Mouse (Mus musculus): ENCODE measurements at regions not wholly inside any gene's neighbourhood (a gene's known extent, or its start where the extent isn't known, plus 50 kb on each side); places are given as distances from the start of the nearest gene placed in this dataset.

GRCm38 (mm10) chr6:148608881-148609280, 164.7 kb upstream of the Tmtc1 start:
- Histone ChIP-seq H3K4me3 (ENCODE audit: low read depth, low read length) (no peak overlapping the region), H3K27ac (ENCODE audit: low read depth, low read length) (no peak overlapping the region), H3K9ac (ENCODE audit: low read depth, low read length) (no peak overlapping the region), H3K36me3 (ENCODE audit: control insufficient read depth, insufficient read depth, low read length) (no peaks in the 10 kb centered on the region), H3K9me3 (replicated peaks; ENCODE audit: control insufficient read depth, low read length) (no peaks in the 10 kb centered on the region), H3K4me2 (no peak overlapping the region), H3K4me1 (ENCODE audit: control insufficient read depth, insufficient read depth, low read length) (0 out of 2 replicates have a peak, but pooled peaks cover 2% of the 10 kb centered on the region), H3K27me3 (ENCODE audit: control insufficient read depth, insufficient read depth, low read length) (no peaks in the 10 kb centered on the region)
- ATAC-seq (replicated peaks; ENCODE audit: insufficient number of reproducible peaks, low FRiP score, low TSS enrichment), result no peak
- 79% methylated on average over 5 of the region's 5 CpGs for WGBS (ENCODE audit: insufficient replicate concordance)

- 81% methylated on average over 1 of the region's 1 CpGs for WGBS (ENCODE audit: insufficient replicate concordance)
- Histone ChIP-seq H3K36me3 (ENCODE audit: control insufficient read depth, insufficient read depth, low read length) (no peaks in the 10 kb centered on the region), H3K4me1 (ENCODE audit: control insufficient read depth, insufficient read depth, low read length) (0 out of 2 replicates have a peak, but pooled peaks cover 7% of the 10 kb centered on the region), H3K27me3 (ENCODE audit: control insufficient read depth, insufficient read depth, low read length) (no peaks in the 10 kb centered on the region), H3K4me3 (ENCODE audit: low read depth, low read length) (no peak overlapping the region), H3K9me3 (replicated peaks; ENCODE audit: control insufficient read depth, low read length) (no peaks in the 10 kb centered on the region), H3K4me2 (no peak overlapping the region), H3K27ac (ENCODE audit: low read depth, low read length) (no peak overlapping the region), H3K9ac (ENCODE audit: low read depth, low read length) (no peak overlapping the region)
- no peak for ATAC-seq (replicated peaks; ENCODE audit: insufficient number of reproducible peaks, low FRiP score, low TSS enrichment)
Observed at GRCm38 (mm10) chr6:148605226-148605625, 161.0 kb upstream of the Tmtc1 start.

DNA sequence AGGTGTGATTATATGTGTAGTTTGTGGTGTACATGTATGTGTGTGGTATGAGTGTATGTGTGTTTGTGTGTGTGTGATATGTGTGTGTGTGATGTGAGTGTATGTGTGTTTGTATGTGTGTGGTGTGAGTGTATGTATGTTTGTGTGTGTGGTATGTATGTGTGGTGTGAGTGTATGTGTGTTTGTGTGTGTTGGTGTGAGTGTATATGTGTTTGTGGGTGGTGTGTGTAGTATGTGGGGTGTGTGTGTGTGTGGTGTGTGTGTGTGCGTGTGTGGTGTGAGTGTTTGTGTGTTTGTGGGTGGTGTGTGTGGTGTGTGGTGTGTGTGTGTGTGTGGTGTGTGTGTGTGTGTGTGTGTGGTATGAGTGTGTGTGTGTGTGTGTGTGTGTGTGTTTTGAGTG, 160.6 kb upstream of the Tmtc1 start:
- H3K27ac ChIP-seq (ENCODE audit: low read depth, low read length), result no peak overlapping the region
- no peak overlapping the region for H3K9ac ChIP-seq (ENCODE audit: low read depth, low read length)
- H3K4me1 ChIP-seq (ENCODE audit: control insufficient read depth, insufficient read depth, low read length), result 0 out of 2 replicates have a peak, but pooled peaks cover 7% of the 10 kb centered on the region
- no peaks in the 10 kb centered on the region for H3K9me3 ChIP-seq (replicated peaks; ENCODE audit: control insufficient read depth, low read length)
- H3K4me2 ChIP-seq, result no peak overlapping the region
- ATAC-seq (replicated peaks; ENCODE audit: insufficient number of reproducible peaks, low FRiP score, low TSS enrichment), result no peak; the same call in 1 of the 2 replicates
- H3K36me3 ChIP-seq (ENCODE audit: control insufficient read depth, insufficient read depth, low read length), result no peaks in the 10 kb centered on the region
- no peaks in the 10 kb centered on the region for H3K27me3 ChIP-seq (ENCODE audit: control insufficient read depth, insufficient read depth, low read length)
- no peak overlapping the region for H3K4me3 ChIP-seq (ENCODE audit: low read depth, low read length)
- 0% methylated on average over 1 of the region's 1 CpGs for WGBS (ENCODE audit: insufficient replicate concordance)

- WGBS (ENCODE audit: insufficient replicate concordance), result 82% methylated on average over 2 of the region's 2 CpGs
- H3K4me3 ChIP-seq (ENCODE audit: low read depth, low read length), result no peak overlapping the region
- no peak overlapping the region for H3K4me2 ChIP-seq
- H3K4me1 ChIP-seq (ENCODE audit: control insufficient read depth, insufficient read depth, low read length), result peaks cover 7% of the 10 kb centered on the region; the same call in 1 of the 2 replicates
- no peak overlapping the region for H3K27ac ChIP-seq (ENCODE audit: low read depth, low read length)
- no peaks in the 10 kb centered on the region for H3K27me3 ChIP-seq (ENCODE audit: control insufficient read depth, insufficient read depth, low read length)
- H3K36me3 ChIP-seq (ENCODE audit: control insufficient read depth, insufficient read depth, low read length), result no peaks in the 10 kb centered on the region
- no peaks in the 10 kb centered on the region for H3K9me3 ChIP-seq (replicated peaks; ENCODE audit: control insufficient read depth, low read length)
- no peak for ATAC-seq (replicated peaks; ENCODE audit: insufficient number of reproducible peaks, low FRiP score, low TSS enrichment)
- H3K9ac ChIP-seq (ENCODE audit: low read depth, low read length), result no peak overlapping the region
Observed at GRCm38 (mm10) chr6:148603878-148604277, 159.7 kb upstream of the Tmtc1 start.

- no peak overlapping the region for H3K4me3 ChIP-seq (ENCODE audit: low read depth, low read length)
Observed at GRCm38 (mm10) chr6:148603460-148603859, 159.3 kb upstream of the Tmtc1 start.

GRCm38 (mm10) chr6:148602894-148603293, 158.7 kb upstream of the Tmtc1 start:
- Histone ChIP-seq H3K4me1 (ENCODE audit: control insufficient read depth, insufficient read depth, low read length) (peaks cover 7% of the 10 kb centered on the region; the same call in 1 of the 2 replicates), H3K4me2 (no peak overlapping the region), H3K36me3 (ENCODE audit: control insufficient read depth, insufficient read depth, low read length) (no peaks in the 10 kb centered on the region), H3K4me3 (ENCODE audit: low read depth, low read length) (no peak overlapping the region), H3K27me3 (ENCODE audit: control insufficient read depth, insufficient read depth, low read length) (no peaks in the 10 kb centered on the region), H3K9ac (ENCODE audit: low read depth, low read length) (no peak overlapping the region), H3K9me3 (replicated peaks; ENCODE audit: control insufficient read depth, low read length) (no peaks in the 10 kb centered on the region), H3K27ac (ENCODE audit: low read depth, low read length) (no peak overlapping the region)
- WGBS (ENCODE audit: insufficient replicate concordance), result 75% methylated on average over 2 of the region's 2 CpGs
- ATAC-seq (replicated peaks; ENCODE audit: insufficient number of reproducible peaks, low FRiP score, low TSS enrichment), result no peak

More at GRCm38 (mm10) chr6:148603460-148603859, 159.3 kb upstream of the Tmtc1 start:
- Histone ChIP-seq H3K27ac (ENCODE audit: low read depth, low read length) (no peak overlapping the region), H3K4me2 (no peak overlapping the region), H3K27me3 (ENCODE audit: control insufficient read depth, insufficient read depth, low read length) (no peaks in the 10 kb centered on the region), H3K9ac (ENCODE audit: low read depth, low read length) (no peak overlapping the region), H3K9me3 (replicated peaks; ENCODE audit: control insufficient read depth, low read length) (no peaks in the 10 kb centered on the region), H3K36me3 (ENCODE audit: control insufficient read depth, insufficient read depth, low read length) (no peaks in the 10 kb centered on the region), H3K4me1 (ENCODE audit: control insufficient read depth, insufficient read depth, low read length) (peaks cover 7% of the 10 kb centered on the region; the same call in 1 of the 2 replicates)
- ATAC-seq (replicated peaks; ENCODE audit: insufficient number of reproducible peaks, low FRiP score, low TSS enrichment), result peak; percentile 86
- 21% methylated on average over 4 of the region's 4 CpGs for WGBS (ENCODE audit: insufficient replicate concordance)

DNA sequence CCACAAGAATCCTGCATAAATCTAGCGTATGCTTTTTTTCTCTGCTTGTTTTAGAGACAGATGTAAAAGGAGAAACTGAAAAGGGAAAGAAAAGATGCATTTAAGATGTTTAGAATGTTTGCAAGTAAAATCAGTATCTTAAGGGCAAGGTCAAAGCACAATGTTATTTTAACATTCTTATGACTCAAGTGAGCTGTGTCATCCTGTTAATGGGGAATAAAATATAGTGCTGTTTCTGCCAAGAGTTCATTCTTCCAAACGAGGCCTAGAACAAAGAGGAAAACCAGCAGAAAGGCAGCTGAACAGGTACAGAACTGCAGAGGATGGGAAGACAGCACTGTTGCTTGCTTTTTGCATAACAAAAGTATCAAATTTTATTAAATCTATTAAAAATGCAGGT, 156.7 kb upstream of the Tmtc1 start:
- no peaks in the 10 kb centered on the region for H3K27me3 ChIP-seq (ENCODE audit: control insufficient read depth, insufficient read depth, low read length)
- H3K4me2 ChIP-seq, result no peak overlapping the region
- no peak overlapping the region for H3K9ac ChIP-seq (ENCODE audit: low read depth, low read length)
- no peak for ATAC-seq (replicated peaks; ENCODE audit: insufficient number of reproducible peaks, low FRiP score, low TSS enrichment)
- 67% methylated on average over 2 of the region's 2 CpGs for WGBS (ENCODE audit: insufficient replicate concordance)
- no peaks in the 10 kb centered on the region for H3K36me3 ChIP-seq (ENCODE audit: control insufficient read depth, insufficient read depth, low read length)
- no peaks in the 10 kb centered on the region for H3K9me3 ChIP-seq (replicated peaks; ENCODE audit: control insufficient read depth, low read length)
- H3K4me1 ChIP-seq (ENCODE audit: control insufficient read depth, insufficient read depth, low read length), result peaks cover 7% of the 10 kb centered on the region; the same call in 1 of the 2 replicates
- H3K27ac ChIP-seq (ENCODE audit: low read depth, low read length), result no peak overlapping the region
- H3K4me3 ChIP-seq (ENCODE audit: low read depth, low read length), result no peak overlapping the region

DNA sequence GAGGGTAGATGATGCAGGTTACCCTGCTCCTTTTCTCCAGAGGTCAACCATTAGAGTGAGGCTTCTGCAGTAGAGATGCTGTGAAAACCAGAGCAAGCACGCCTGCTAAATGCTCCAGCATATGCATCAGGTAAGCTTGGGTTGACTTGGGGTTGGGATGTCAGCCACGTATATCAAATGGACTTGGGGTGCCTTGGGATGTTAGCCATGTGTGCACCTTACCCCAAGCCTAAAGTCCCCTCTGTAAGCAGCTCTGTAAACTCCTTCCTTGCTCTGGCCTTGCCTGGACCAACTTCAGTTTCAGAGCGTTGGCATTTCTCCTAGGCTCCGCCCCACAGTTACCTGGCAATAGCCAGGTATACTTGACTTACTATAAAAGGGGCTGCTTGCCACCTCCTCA, 155.3 kb upstream of the Tmtc1 start:
- no peak for ATAC-seq (replicated peaks; ENCODE audit: insufficient number of reproducible peaks, low FRiP score, low TSS enrichment)
- Histone ChIP-seq H3K4me3 (ENCODE audit: low read depth, low read length) (no peak overlapping the region), H3K27me3 (ENCODE audit: control insufficient read depth, insufficient read depth, low read length) (no peaks in the 10 kb centered on the region), H3K36me3 (ENCODE audit: control insufficient read depth, insufficient read depth, low read length) (no peaks in the 10 kb centered on the region), H3K9ac (ENCODE audit: low read depth, low read length) (no peak overlapping the region), H3K27ac (ENCODE audit: low read depth, low read length) (no peak overlapping the region), H3K4me2 (peak overlapping the region; percentile 68), H3K4me1 (ENCODE audit: control insufficient read depth, insufficient read depth, low read length) (peaks cover 7% of the 10 kb centered on the region; the same call in 1 of the 2 replicates), H3K9me3 (replicated peaks; ENCODE audit: control insufficient read depth, low read length) (no peaks in the 10 kb centered on the region)
- WGBS (ENCODE audit: insufficient replicate concordance), result 66% methylated on average over 4 of the region's 4 CpGs

GRCm38 (mm10) chr6:148598746-148599337, 154.7 kb upstream of the Tmtc1 start:
- H3K27me3 ChIP-seq (ENCODE audit: control insufficient read depth, insufficient read depth, low read length), result no peaks in the 10 kb centered on the region
- H3K9ac ChIP-seq (ENCODE audit: low read depth, low read length), result peak overlapping the region; percentile 43; the same call in 1 of the 2 replicates
- H3K4me3 ChIP-seq (ENCODE audit: low read depth, low read length), result peak overlapping the region; percentile 30
- H3K27ac ChIP-seq (ENCODE audit: low read depth, low read length), result no peak overlapping the region
- no peaks in the 10 kb centered on the region for H3K9me3 ChIP-seq (replicated peaks; ENCODE audit: control insufficient read depth, low read length)
- ATAC-seq (replicated peaks; ENCODE audit: insufficient number of reproducible peaks, low FRiP score, low TSS enrichment), result no peak
- peak overlapping the region; percentile 68 for H3K4me2 ChIP-seq
- 6% methylated on average over 16 of the region's 16 CpGs for WGBS (ENCODE audit: insufficient replicate concordance)
- H3K4me1 ChIP-seq (ENCODE audit: control insufficient read depth, insufficient read depth, low read length), result peaks cover 5% of the 10 kb centered on the region; the same call in 1 of the 2 replicates
- H3K36me3 ChIP-seq (ENCODE audit: control insufficient read depth, insufficient read depth, low read length), result no peaks in the 10 kb centered on the region
